Mouse (Mus musculus): ENCODE data around the gene Mark2.

Gene Mark2

GRCm38 (mm10) chr19:7240291-7240690 lies 101.4 kb downstream of the Mark2 start:
- TF ChIP-seq NANOG (IDR thresholded peaks at IDR 0.05; ENCODE audit: borderline replicate concordance, low read length) (no peak), POU5F1 (IDR thresholded peaks at IDR 0.05; ENCODE audit: borderline replicate concordance, low read length) (no peak)
- Histone ChIP-seq H3K4me3 (replicated peaks; ENCODE audit: low read length) (peak overlapping the region; percentile 93), H3K36me3 (ENCODE audit: insufficient read depth, low read length) (peaks cover 38% of the 10 kb centered on the region), H3K9me3 (ENCODE audit: low read length) (no peaks in the 10 kb centered on the region), H3K27me3 (ENCODE audit: insufficient read depth, low read length) (no peaks in the 10 kb centered on the region), H3K4me1 (replicated peaks; ENCODE audit: low read depth, low read length) (peaks cover 85% of the 10 kb centered on the region)

- TF ChIP-seq CTCF (conservative IDR thresholded peaks at IDR 0.05; ENCODE audit: low read length): no peak
- TF ChIP-seq POU5F1 (IDR thresholded peaks at IDR 0.05; ENCODE audit: borderline replicate concordance, low read length): no peak
- TF ChIP-seq NANOG (IDR thresholded peaks at IDR 0.05; ENCODE audit: borderline replicate concordance, low read length): no peak
- no peaks in the 10 kb centered on the region for H3K27me3 ChIP-seq (ENCODE audit: insufficient read depth, low read length)
- peaks cover 85% of the 10 kb centered on the region for H3K4me1 ChIP-seq (replicated peaks; ENCODE audit: low read depth, low read length)
- H3K9me3 ChIP-seq (ENCODE audit: low read length): no peaks in the 10 kb centered on the region
- H3K4me3 ChIP-seq (replicated peaks; ENCODE audit: low read length): peak overlapping the region; percentile 93
- peaks cover 45% of the 10 kb centered on the region for H3K36me3 ChIP-seq (ENCODE audit: insufficient read depth, low read length)
Observed at GRCm38 (mm10) chr19:7239574-7239973, 102.1 kb downstream of the Mark2 start.

- no peaks in the 10 kb centered on the region for H3K9me3 ChIP-seq (ENCODE audit: low read length)
- peaks cover 74% of the 10 kb centered on the region for H3K36me3 ChIP-seq (ENCODE audit: insufficient read depth, low read length)
- H3K4me1 ChIP-seq (replicated peaks; ENCODE audit: low read depth, low read length): peaks cover 75% of the 10 kb centered on the region
- H3K27me3 ChIP-seq (ENCODE audit: insufficient read depth, low read length): no peaks in the 10 kb centered on the region
- H3K4me3 ChIP-seq (replicated peaks; ENCODE audit: low read length): no peak overlapping the region
- TF ChIP-seq CTCF (conservative IDR thresholded peaks at IDR 0.05; ENCODE audit: low read length): no peak
- TF ChIP-seq POU5F1 (IDR thresholded peaks at IDR 0.05; ENCODE audit: borderline replicate concordance, low read length): no peak
- no peak for TF ChIP-seq NANOG (IDR thresholded peaks at IDR 0.05; ENCODE audit: borderline replicate concordance, low read length)
Observed at GRCm38 (mm10) chr19:7236742-7237141, 104.9 kb downstream of the Mark2 start.

GRCm38 (mm10) chr19:7236011-7236410 lies 105.6 kb downstream of the Mark2 start:
- Histone ChIP-seq H3K4me3 (replicated peaks; ENCODE audit: low read length) (no peak overlapping the region), H3K9me3 (ENCODE audit: low read length) (no peaks in the 10 kb centered on the region), H3K4me1 (replicated peaks; ENCODE audit: low read depth, low read length) (peaks cover 70% of the 10 kb centered on the region), H3K27me3 (ENCODE audit: insufficient read depth, low read length) (no peaks in the 10 kb centered on the region), H3K36me3 (ENCODE audit: insufficient read depth, low read length) (peaks cover 81% of the 10 kb centered on the region)
- TF ChIP-seq NANOG (IDR thresholded peaks at IDR 0.05; ENCODE audit: borderline replicate concordance, low read length) (no peak), CTCF (conservative IDR thresholded peaks at IDR 0.05; ENCODE audit: low read length) (no peak), POU5F1 (IDR thresholded peaks at IDR 0.05; ENCODE audit: borderline replicate concordance, low read length) (no peak)

- no peak overlapping the region for H3K4me3 ChIP-seq (replicated peaks; ENCODE audit: low read length)
- H3K36me3 ChIP-seq (ENCODE audit: insufficient read depth, low read length): peaks cover 86% of the 10 kb centered on the region
- no peaks in the 10 kb centered on the region for H3K9me3 ChIP-seq (ENCODE audit: low read length)
- H3K4me1 ChIP-seq (replicated peaks; ENCODE audit: low read depth, low read length): peaks cover 70% of the 10 kb centered on the region
- H3K27me3 ChIP-seq (ENCODE audit: insufficient read depth, low read length): no peaks in the 10 kb centered on the region
- TF ChIP-seq NANOG (IDR thresholded peaks at IDR 0.05; ENCODE audit: borderline replicate concordance, low read length): no peak
- no peak for TF ChIP-seq CTCF (conservative IDR thresholded peaks at IDR 0.05; ENCODE audit: low read length)
- no peak for TF ChIP-seq POU5F1 (IDR thresholded peaks at IDR 0.05; ENCODE audit: borderline replicate concordance, low read length)
Observed at GRCm38 (mm10) chr19:7235461-7235860, 106.2 kb downstream of the Mark2 start.

- Histone ChIP-seq H3K27me3 (ENCODE audit: insufficient read depth, low read length) (no peaks in the 10 kb centered on the region), H3K4me3 (replicated peaks; ENCODE audit: low read length) (no peak overlapping the region), H3K4me1 (replicated peaks; ENCODE audit: low read depth, low read length) (peaks cover 65% of the 10 kb centered on the region), H3K9me3 (ENCODE audit: low read length) (no peaks in the 10 kb centered on the region), H3K36me3 (ENCODE audit: insufficient read depth, low read length) (peaks cover 94% of the 10 kb centered on the region)
- TF ChIP-seq NANOG (IDR thresholded peaks at IDR 0.05; ENCODE audit: borderline replicate concordance, low read length) (no peak), POU5F1 (IDR thresholded peaks at IDR 0.05; ENCODE audit: borderline replicate concordance, low read length) (no peak), CTCF (conservative IDR thresholded peaks at IDR 0.05; ENCODE audit: low read length) (peak; percentile 81)
Observed at GRCm38 (mm10) chr19:7234537-7235221, 107.0 kb downstream of the Mark2 start.

GRCm38 (mm10) chr19:7226511-7226914 lies 115.1 kb downstream of the Mark2 start:
- peaks cover 5% of the 10 kb centered on the region; the same call in 1 of the 2 replicates for H3K9me3 ChIP-seq (ENCODE audit: low read length)
- H3K4me1 ChIP-seq (replicated peaks; ENCODE audit: low read depth, low read length): peaks cover 62% of the 10 kb centered on the region
- no peaks in the 10 kb centered on the region for H3K27me3 ChIP-seq (ENCODE audit: insufficient read depth, low read length)
- peaks cover 74% of the 10 kb centered on the region for H3K36me3 ChIP-seq (ENCODE audit: insufficient read depth, low read length)
- no peak overlapping the region for H3K4me3 ChIP-seq (replicated peaks; ENCODE audit: low read length)
- TF ChIP-seq CTCF (conservative IDR thresholded peaks at IDR 0.05; ENCODE audit: low read length): no peak
- TF ChIP-seq POU5F1 (IDR thresholded peaks at IDR 0.05; ENCODE audit: borderline replicate concordance, low read length): no peak
- no peak for TF ChIP-seq NANOG (IDR thresholded peaks at IDR 0.05; ENCODE audit: borderline replicate concordance, low read length)

Data from E14TG2a.4 (cell line).